Mouse (Mus musculus) brain, embryonic 18.5 days (tissue): ENCODE results near the gene Cfap97.
A peak's percentile ranks its signal among the peaks of the same experiment; 100 is the strongest.
"Not testable (repeated sequence)": the region's sequence is repeated elsewhere in the genome, so short reads cannot be mapped to it uniquely, and the experiment has no call there.

Experiments used
- DNase-seq: peaks from one replicate; pipeline ENCODE4 v3.0.0-alpha.2; 2012; ENCODE audit warnings: low read depth, low spot score

The Cfap97 gene

DNA sequence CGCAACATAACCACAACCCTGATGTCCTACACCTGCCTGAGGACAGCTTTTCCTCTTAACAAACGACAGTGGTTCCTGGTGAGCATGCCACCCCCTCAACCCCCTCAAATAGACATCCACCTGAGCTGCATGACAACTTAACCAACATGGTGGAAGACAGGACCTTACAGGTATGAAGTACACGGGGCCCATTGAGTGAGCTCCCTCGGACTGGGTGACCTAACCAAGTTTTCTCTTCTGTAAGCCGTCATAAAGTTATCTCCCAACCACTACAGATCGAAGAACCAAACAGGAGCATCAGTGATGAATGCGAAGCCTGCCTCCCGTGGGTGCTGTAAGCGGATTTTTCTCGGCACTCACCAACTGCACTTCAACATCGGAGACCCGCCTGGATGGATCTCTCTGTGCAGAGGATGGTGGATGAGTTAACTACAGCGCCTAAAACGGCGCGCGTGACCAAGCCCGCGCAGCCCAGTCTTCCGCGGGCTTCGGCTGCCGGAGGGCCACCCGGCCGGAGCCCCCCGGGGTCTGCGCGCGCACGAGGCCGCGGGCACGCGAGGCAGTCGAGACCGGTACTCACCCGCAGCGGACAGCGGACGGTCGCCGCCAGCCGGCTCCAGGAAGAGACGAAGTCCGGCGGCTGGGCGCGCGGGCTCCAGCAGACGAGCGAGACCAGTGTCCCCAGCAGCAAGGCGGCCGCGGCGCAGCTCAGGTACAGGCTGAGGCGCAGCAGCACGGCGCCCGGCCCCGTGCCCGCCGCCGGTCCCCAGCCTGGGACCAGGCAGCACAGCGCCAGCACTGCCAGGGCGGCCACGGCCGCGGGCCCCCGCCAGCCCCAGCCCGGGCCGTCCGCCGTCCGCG is at the start of gene Cfap97:
TSS of gene Cfap97 (plus strand) at position 570 of the 861 bp plus-strand sequence.
- no peak for DNase-seq

DNA sequence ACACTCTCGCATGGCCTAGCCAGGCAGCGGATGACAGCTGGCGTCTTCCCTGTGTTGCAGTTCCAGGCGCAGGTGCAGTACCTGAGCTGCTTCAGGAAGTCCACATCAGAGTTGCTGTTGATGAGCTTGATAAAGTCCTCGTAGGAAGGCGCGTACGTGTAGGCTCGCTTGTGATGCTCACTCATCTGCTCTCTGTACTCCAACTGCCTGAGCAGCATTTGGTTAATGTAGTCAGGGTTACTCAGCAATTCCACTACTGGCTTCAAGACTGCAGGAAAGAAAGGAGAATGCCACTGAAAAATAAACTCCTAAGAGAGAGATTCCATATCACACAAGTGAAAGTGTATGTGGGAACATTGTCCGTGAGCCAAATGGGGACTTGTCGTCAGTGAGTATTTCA is 48.1 kb upstream of the Cfap97 start:
- DNase-seq: no peak

DNA sequence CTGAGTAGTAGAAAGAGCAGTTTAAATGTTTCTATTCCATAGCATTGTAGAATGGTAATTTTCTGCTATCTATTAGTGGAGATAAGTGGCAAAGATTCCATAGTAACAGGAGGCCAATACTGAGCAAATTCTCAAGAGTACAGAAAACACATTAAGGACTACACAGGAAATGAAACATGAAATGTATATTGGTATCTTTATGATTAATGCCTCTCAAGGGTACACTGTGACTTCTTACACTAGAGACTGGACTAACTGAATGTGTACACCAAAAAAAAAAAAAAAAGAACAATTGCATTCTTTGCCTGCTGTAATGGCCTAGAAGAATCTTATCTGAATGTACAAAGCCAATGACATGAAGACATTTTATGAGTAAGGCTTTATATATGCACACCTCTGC is 43.9 kb upstream of the Cfap97 start:
- no peak for DNase-seq

DNA sequence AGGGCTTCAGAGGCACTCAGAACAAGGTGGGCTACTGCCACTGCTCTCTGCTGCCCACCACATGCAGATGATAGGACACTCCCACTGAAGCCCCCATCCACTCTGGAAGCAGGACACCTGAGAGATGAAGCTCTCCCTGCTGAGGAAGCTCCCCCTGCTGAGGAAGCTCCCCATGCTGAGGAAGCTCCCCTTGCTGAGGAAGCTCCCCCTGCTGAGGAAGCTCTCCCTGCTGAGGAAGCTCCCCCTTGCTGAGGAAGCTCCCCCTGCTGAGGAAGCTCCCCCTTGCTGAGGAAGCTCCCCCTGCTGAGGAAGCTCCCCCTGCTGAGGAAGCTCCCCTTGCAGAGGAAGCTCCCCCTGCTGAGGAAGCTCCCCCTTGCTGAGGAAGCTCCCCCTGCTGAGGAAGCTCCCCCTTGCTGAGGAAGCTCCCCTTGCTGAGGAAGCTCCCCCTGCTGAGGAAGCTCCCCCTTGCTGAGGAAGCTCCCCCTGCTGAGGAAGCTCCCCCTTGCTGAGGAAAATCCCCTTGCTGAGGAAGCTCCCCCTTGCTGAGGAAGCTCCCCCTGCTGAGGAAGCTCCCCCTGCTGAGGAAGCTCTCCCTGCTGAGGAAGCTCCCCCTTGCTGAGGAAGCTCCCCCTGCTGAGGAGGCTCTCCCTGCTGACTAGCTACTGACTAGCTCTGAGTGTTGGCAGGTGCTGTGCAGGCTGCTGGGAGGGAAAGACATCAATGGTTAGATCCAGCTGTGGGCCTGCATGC is 38.0 kb upstream of the Cfap97 start:
- DNase-seq: not testable (repeated sequence)

DNA sequence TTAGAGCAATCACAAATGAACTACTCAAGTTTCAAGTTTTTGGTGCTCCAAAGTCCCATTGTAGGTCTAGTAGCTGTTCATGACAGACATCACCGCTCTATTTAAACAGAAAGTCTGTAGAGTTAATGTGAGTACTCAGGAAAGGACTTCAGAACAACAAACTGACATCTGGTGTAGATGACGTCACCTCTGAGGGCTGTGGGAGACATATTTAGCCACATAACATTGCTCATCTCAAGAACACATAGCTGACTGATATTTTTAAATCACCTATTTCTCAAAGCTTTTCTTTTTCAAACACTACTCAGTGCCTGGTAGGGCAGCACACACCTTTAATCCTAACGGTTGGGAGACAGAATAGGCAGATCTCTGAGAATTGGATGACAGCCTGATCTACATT is 34.4 kb upstream of the Cfap97 start:
- DNase-seq: no peak

DNA sequence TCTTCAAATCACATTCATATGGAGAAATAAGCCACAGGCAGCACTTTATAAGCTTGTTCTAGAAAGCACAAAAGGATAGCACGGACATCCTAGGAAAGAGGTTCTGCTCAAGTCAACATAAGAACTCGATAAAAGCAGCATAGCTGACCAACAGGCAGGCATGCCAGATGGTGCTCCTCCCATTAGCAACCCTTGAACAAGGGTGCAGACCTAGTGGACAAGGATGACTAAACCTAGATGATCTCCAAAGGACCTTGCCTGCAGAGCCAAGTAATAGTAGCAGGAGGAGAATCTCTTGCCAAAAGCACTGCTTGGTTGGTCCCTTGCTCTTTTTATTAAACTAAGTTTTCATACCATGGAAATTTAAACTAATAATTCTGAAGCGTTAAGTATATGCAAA is 32.4 kb upstream of the Cfap97 start:
- DNase-seq: no peak

DNA sequence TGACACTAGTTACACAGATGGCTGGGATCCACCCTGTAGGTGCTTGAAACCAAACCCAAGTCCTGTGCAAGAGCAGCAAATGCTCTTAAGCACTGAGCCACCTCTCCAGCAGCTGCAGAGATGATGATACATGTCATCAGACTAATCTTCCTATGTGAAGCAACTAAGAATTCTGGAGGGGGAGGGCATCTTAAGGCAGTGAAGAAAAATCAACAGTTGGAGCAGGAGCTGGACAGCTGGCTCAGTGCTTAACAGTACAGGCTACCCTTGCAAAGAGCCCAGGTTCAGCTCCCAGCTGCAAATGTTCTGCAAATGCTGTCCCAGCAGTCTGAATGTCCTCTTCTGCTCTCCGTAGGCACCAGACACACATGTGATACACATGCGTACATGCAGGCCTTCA is 29.1 kb upstream of the Cfap97 start:
- no peak for DNase-seq

DNA sequence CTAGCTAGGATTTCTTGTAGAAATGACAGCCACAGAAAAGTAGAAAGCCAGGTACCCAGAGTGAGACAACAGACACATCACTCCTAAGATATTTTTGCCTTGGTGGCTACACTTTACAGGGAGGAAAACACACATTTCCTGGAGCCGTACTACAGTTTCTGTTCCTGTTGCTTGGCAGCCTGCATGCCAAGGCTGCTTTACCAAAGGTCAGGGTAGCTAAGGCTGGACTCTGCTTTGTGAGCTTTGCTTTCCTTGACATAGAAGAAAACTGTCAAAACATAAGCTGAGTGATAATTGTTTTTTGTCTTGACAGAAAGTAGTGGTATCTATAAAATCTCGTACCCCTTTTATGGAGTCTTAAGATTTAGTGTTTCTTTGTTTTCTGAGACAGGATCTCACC is 21.1 kb upstream of the Cfap97 start:
- DNase-seq: no peak

DNA sequence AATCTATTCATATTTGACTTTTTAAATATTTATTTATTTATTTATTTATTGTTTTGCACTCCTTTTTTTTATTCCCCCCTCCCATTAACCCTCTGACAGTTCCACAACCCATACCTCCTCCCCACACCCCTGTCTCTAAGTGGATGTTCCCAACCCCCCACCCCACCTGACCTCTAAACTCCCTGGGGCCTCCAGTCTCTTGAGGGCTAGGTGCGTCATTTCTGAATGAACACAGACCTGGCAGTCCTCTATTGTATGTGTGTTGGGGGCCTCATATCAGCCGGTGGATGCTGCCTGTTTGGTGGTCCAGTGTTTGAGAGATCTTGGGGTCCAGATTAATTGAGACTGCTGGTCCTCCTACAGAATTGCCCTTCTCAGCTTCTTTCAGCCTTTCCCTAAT is 16.0 kb upstream of the Cfap97 start:
- not testable (repeated sequence) for DNase-seq

DNA sequence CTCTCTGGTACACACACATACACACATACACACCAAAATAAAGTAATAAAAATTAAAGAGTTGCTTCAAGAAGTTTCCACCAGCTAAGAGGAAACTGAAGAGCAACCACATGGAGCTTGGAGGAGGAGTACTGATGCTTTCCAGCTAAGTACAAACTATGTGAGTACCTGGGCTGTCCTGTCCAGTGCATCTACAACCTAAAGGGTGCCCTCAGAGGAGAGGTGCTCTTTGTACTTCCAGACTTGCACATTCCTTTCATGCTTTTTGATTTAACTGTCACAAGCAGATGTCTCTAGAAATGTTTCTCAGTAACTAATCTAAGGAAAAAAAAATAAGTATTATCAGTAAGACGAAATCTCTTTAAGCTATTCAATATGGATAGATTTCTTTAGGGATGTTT is 14.2 kb upstream of the Cfap97 start:
- DNase-seq: no peak

DNA sequence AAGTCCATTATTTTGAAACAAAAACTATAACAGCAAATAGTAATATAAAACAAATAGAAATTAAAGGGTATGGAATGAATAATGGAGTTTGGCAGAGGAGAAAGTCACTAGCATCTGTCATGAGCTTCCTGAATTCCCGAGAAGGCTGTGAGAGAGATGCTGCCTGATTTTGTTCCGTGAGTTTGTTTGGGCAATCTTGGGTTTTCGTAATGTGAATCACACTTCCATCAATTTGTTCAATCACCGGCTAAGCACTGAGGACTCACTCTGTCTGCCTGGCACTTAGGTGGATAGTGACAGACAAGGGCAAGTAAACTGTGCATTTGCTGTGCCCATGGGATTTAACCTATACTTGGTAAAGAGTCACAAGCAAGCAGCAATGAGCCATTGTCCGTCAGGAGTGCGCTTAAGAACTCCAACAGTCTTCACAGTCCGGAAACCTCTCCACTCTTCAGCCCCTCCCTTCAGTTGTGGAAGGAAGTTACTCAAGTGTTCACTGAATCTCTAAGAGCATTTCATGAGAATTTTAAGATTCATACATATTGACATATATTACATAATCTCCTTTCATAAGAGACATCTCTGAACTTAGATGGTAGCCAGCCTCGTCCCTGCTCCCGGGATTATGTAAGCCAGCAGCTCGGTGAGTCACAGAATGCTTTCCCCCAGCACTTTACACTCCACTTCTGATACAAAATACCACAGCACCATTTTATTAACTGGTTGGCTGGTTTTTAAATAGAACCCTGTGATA is 13.6 kb upstream of the Cfap97 start:
- DNase-seq: no peak

DNA sequence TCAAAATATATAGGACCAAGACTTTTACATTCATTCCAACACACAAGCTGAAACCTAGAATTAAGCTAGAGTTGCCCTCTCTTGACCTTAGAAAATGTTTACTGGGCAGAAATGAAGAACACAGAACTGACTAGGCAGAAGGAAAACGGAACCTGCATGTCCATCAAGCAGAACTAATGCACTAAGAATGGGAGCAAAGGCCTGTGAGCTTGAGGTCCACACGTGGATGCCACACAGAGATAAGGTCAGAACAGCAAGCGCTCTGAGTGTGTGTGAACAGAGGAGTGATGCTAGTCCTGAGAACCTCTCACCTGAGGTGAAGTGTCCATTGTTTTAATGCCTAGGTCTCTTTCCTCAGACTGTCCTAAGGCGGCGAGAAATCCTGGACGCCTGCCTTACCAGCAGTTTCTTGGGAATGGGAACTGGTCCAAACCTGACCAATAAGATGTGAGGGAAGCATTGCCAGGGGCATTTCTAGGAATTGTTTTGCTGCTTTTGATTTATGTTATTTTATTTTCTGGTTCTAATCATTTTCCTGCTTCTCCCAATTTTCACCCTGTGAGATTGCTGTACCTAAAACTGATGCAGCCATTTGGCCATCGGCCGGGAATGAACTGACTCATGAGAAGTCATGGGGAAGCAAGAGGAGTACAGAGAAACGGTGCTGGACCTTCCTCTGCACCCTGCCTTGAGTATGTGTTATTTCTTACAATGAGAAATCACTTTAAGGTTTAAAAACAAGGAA is 11.0 kb upstream of the Cfap97 start:
- no peak for DNase-seq

DNA sequence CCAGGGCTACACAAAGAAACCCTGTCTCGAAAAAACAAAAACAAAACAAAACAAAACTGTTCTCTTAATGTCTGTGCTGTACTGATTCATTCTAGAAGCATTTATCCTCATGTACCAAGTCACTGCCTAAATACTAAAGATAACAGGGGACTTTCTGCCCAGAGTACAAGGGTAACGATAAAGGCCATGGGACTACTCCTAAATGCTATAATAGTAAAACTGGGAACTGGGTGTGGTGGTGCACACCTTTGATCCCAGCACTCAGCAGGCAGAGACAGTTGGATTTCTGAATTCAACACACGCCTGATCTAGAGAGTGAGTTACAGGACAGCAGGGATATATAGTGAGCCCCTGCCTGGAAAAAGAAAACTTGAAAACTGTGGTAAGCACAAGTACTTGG is 9.9 kb upstream of the Cfap97 start:
- no peak for DNase-seq

DNA sequence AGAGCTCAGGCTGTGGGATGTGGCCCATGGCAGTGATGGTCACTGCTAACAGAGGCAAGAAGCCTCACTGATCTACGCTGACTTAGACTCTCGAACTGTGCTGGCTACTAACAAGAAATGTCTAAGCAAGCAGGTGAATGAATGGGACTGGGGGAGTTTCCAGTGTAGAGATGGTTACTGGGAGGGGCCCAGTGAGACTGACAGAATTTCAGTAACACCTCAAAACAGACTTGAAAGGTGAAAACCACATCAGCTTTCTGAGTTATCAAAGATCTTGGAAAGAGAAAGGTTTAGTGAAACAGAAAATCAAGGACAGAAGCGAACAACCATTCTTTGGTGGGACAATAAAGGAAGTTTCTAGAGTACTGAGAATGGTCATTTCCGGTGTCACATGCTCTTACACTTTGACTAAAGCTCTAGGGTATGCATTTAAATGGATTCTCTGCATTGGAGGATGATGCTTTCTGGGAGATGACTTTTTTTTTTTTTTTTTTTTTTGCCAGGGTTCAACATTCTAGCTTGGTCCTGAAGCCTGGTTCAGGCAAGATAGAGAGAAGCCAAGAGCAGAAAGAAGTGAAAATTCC is 9.0 kb upstream of the Cfap97 start:
- no peak for DNase-seq

DNA sequence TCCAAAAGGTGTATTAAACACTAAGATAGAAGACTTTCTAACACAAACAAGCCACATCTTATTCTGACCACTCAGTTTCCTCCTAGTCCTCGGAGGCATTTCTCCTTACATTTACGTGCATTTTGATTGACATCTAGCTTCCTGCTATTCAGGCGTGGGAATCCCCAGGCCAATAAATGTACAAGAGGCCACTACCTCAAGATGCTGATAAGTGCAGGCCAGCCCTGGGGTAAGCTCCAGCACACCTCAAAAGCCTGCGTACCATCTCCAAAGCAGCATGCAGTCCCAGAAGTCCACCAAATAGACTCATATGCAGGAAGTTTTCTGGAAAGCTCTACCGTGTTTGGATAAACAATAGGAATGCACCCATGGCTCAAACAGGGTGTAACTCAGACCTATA is 8.1 kb upstream of the Cfap97 start:
- no peak for DNase-seq

DNA sequence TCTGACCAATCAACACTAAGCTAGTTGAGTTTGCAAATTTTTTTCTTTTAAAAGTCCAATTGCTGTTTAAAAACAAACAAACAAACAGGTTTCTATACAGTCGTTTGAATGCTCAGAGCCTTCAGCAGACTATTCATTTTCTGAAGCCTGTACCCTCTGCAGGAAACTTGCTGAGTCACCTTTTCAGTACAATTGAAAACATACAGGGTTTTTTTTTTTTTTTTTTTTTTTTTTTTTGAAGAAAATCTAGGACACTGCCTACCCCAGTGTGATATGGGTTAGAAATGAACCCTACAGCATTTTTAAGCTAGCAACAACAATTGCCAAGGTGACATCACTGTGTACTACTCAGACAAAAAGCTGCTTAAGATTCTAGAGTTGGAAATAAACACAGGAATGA is 7.6 kb upstream of the Cfap97 start:
- no peak for DNase-seq

DNA sequence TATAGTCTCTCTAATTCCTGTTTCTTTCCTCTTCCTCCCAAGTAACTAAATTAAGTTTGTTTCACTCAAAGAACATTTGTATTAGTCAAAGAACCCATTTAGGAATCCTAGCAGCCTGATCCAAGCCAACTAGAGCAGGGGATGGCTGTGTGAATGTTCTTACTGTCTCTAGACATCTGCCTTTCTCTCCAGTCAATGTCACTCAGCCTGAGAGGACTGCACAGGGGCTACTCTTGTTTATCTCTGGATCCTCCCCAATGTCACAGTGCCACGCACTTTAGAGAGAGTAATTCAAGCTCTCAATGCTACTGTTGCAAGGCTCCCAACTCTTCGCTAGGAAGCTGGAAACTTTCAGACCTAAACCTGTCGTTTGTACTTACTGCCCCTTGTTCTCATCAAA is 5.4 kb upstream of the Cfap97 start:
- DNase-seq: no peak

DNA sequence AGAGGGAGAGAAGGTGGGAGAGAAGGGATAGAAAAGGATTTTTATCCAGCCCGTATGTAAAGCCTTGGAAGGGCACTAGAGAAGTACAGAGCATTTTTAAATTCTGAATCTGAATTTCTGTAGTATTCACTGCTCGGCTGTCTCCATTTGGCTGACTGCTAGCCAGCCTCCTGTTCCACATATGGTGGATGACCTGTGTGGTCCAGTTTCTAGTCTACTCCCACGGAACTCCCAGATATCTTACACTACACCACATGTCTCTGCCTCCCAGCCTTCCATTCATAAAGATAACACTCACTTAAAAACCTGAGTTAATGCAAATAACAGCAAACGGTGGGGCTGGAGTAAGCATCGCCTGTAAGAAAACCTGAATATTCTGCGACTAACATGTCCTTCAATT is 2.3 kb upstream of the Cfap97 start:
- DNase-seq: no peak

DNA sequence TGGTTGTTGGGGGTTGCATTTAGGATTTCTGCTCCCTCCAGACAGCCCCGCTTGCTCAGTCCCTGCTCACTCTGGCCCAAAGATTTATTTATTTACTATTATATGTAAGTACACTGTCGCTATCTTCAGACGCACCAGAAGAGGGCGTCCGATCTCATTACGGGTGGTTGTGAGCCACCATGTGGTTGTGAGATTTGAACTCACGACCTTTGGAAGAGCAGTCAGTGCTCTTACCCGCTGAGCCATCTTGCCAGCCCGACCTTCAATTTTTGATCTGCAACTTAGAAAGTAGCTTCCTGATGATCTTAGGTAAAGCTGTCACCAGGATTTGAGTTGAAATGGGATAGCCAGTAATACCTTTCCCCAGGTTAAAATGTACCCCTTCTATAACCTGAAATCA is 1.8 kb upstream of the Cfap97 start:
- no peak for DNase-seq

DNA sequence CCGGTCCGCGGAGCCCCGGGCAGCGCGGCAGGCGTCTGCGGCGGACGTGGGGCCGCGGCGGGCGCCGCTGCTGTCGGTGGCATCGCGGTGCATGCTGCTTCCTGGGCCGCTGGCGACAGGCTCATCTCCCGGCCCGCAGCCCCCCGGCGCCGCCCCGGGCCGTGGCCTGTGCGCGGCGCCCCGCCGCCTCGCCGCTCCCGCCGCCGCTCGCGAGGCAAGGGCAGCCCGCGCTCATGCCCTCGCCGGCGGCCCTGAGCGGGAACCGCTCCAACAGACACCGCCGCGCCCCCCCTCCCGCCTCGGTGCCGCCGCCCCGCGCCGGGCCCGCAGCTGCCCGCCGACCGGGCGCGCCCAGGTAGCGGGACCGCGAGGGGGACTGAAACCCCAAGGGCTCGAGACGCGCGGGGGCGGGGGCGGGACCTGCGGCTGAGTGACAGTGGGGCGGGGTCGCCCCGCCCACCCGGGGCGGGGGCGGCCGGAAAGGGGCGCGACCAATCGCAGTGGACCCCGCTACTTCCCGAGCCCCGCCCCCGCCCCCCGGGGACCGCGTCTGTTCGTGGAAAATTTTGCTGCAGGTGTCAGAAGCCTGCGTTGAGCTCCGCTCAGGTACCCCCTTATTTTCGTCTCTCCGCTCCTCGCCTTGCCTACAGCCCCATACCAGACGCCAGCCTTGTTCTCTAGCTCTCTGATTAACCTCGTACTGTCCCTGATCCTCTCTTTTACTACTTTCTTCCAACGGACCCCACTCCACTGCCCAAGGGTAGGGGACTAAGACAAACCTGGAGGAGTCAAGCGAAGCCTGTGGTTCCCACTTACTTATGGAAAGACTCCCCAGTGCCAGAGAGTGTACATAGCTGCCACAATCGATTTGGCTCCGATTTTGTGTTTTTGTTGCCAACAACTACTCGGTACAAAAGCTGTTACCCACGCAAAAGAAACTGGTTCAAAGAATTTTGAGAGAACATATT is 777 bp downstream of the Cfap97 start, which contains the start of gene Snx25:
TSS of gene Snx25 (minus strand) at position 96 of the 968 bp plus-strand sequence.
- DNase-seq: peak; percentile 60
